Mouse (Mus musculus) heart, adult 2 months (tissue): ENCODE measurements around the gene Rab3d.

ENCODE experiments used
- CTCF ChIP-seq: fragments of 200-600 bp; IDR thresholded peaks from 2 replicates; pipeline ENCODE4 v1.8.1; 2022; ENCODE audit warnings: antibody characterized with exemption, mild to moderate bottlenecking, moderate library complexity
- POLR2A ChIP-seq: fragments of 200-500 bp; IDR thresholded peaks from 2 replicates; pipeline ENCODE4 v1.6.1; 2011; ENCODE audit warnings: mild to moderate bottlenecking, low read depth, low read length, control low read depth; ENCODE audit not compliant: insufficient read depth

- TF ChIP-seq POLR2A = no peak
- TF ChIP-seq CTCF = peak; percentile 50
Measured at GRCm38 (mm10) chr9:21858084-21858483, 59.9 kb downstream of the Rab3d start.
